Comparison of ENCODE assay signal across 25 mouse cellular contexts in the genomic region with DNA sequence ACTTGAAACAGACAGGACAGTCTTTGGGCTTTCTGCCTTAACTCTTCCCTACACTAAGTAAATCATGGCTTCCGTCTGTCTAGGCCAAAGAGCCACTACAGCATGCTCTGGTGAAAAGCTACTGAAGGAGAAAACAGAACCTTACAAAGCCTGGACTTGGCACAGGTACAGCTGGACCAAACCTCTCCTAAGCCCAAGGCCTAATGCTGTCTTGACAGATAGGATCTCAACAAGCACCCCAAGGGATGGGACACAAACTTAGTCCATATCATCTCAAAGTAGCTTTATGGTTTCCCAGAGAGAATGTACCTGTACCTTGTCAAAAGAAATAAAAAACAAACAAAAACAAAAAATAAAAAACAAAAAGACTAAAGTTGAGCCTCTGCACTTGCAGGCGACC.
"Had no signal": no experiment of that assay in that cellular context is flagged by ENCODE, and none has a peak within 500 bp of the region (broad histone marks: within the 10 kb centered on the region; RNA-seq: fewer than 3 reads in every experiment).

No protein-coding gene starts in this region.

- DNase-seq: gastrocnemius, adult 2 months; gastrocnemius, postnatal 10 days; gastrocnemius, postnatal 25 days; heart, adult 2 months; heart, postnatal 14 days; heart, postnatal 36 days; kidney, adult 18-20 months; kidney, adult 8-10 months; kidney, postnatal 14 days; kidney, postnatal 36 days; layer of hippocampus, adult 9-11 months; layer of hippocampus, postnatal 36 days; left cerebral cortex, postnatal 4 days had no signal

- H3K9me3 ChIP-seq: heart, embryonic 13.5 days; heart, embryonic 15.5 days; hindbrain, embryonic 10.5 days; hindbrain, embryonic 12.5 days; intestine, embryonic 15.5 days; limb, embryonic 13.5 days; limb, embryonic 15.5 days; liver, embryonic 12.5 days had no signal

- H3K4me3 ChIP-seq: gastrocnemius, adult 2 months; heart, adult 2 months; heart, embryonic 13.5 days; heart, embryonic 15.5 days; hindbrain, embryonic 10.5 days; hindbrain, embryonic 12.5 days; intestine, embryonic 15.5 days; limb, embryonic 13.5 days; limb, embryonic 15.5 days; liver, embryonic 12.5 days had no signal

- H3K4me2 ChIP-seq: heart, embryonic 11.5 days; heart, embryonic 13.5 days; heart, embryonic 15.5 days; hindbrain, embryonic 12.5 days; hindbrain, embryonic 14.5 days; intestine, embryonic 15.5 days; limb, embryonic 13.5 days; limb, embryonic 15.5 days; liver, embryonic 12.5 days had no signal

- H3K27me3 ChIP-seq: heart, embryonic 13.5 days; heart, embryonic 15.5 days; hindbrain, embryonic 12.5 days; intestine, embryonic 15.5 days; limb, embryonic 13.5 days; limb, embryonic 15.5 days; liver, embryonic 12.5 days had no signal

- H3K27ac ChIP-seq: gastrocnemius, adult 2 months; heart, adult 2 months; heart, embryonic 13.5 days; heart, embryonic 15.5 days; hindbrain, embryonic 10.5 days; hindbrain, embryonic 12.5 days; hindbrain, embryonic 14.5 days; intestine, embryonic 15.5 days; kidney, postnatal 0 days; limb, embryonic 13.5 days; limb, embryonic 15.5 days; liver, embryonic 12.5 days; liver, embryonic 14.5 days had no signal

- H3K4me1 ChIP-seq: heart, embryonic 13.5 days; heart, embryonic 15.5 days; hindbrain, embryonic 12.5 days; intestine, embryonic 15.5 days; limb, embryonic 13.5 days; limb, embryonic 15.5 days; liver, embryonic 12.5 days had no signal

- H3K9ac ChIP-seq: heart, embryonic 13.5 days; heart, embryonic 15.5 days; hindbrain, embryonic 12.5 days; hindbrain, embryonic 14.5 days; intestine, embryonic 15.5 days; limb, embryonic 13.5 days; limb, embryonic 15.5 days; liver, embryonic 12.5 days; liver, embryonic 14.5 days had no signal
